Mouse (Mus musculus) neural tube, embryonic 15.5 days (tissue): ENCODE measurements around the gene Slc43a2. TPM values are rescaled to one million over a fixed set of nuclear protein-coding genes. Genes with fewer than 3 reads are reported as not detected.

Experiments
- ATAC-seq: fragments of 200-750 bp; cut with Nextera tagmentation; 2 replicates; pipeline ENCODE4 v1.8.0; 2017; ENCODE audit warnings: mild to moderate bottlenecking, moderate TSS enrichment, moderate library complexity; ENCODE audit not compliant: low FRiP score
- H3K27ac ChIP-seq: fragments of 300-500 bp; sonication (generic); replicated peaks from 2 replicates; pipeline ENCODE4 v1.5.1; 2015; ENCODE audit warnings: mild to moderate bottlenecking, inconsistent platforms
- H3K27me3 ChIP-seq: fragments of 300-500 bp; sonication (generic); replicated peaks from 2 replicates; pipeline ENCODE4 v1.6.1; 2015; ENCODE audit warnings: inconsistent platforms
- H3K36me3 ChIP-seq: fragments of 300-500 bp; sonication (generic); 2 replicates; pipeline ENCODE4 v1.6.1; 2015; ENCODE audit warnings: inconsistent platforms
- H3K4me1 ChIP-seq: fragments of 300-500 bp; sonication (generic); 2 replicates; pipeline ENCODE4 v1.6.1; 2015; ENCODE audit warnings: inconsistent platforms
- H3K4me2 ChIP-seq: fragments of 300-500 bp; sonication (generic); 2 replicates; pipeline ENCODE4 v1.6.1; 2015; ENCODE audit warnings: inconsistent platforms, mild to moderate bottlenecking, moderate library complexity
- H3K4me3 ChIP-seq: fragments of 300-500 bp; sonication (generic); replicated peaks from 2 replicates; pipeline ENCODE4 v1.5.1; 2015; ENCODE audit warnings: mild to moderate bottlenecking, inconsistent platforms
- H3K9ac ChIP-seq: fragments of 300-500 bp; sonication (generic); replicated peaks from 2 replicates; pipeline ENCODE4 v1.6.1; 2015; ENCODE audit warnings: mild to moderate bottlenecking, inconsistent platforms
- H3K9me3 ChIP-seq: fragments of 300-500 bp; sonication (generic); replicated peaks from 2 replicates; pipeline ENCODE4 v1.6.1; 2016; ENCODE audit warnings: inconsistent platforms
- WGBS: fragments of 180-500 bp; shearing (Covaris S2); methylation state at CpG from one replicate; pipeline ENCODE4 v1.1.7; 2015; ENCODE audit warnings: mixed read lengths; 5-methylcytosine and 5-hydroxymethylcytosine counted together
- microRNA-seq: library from miRNA; unstranded; fragments of <30 nt; microRNA quantifications from one replicate; pipeline ENCODE4, GENCODE M21; 2017
- polyA plus RNA-seq: library from polyadenylated mRNA; unstranded; fragments of >200 nt; fragmentation: Nextera tagmentation; extraction: Ambion mirVana; gene quantifications from 2 replicates; pipeline ENCODE4 v1.2.1, GENCODE M21; 2015

Slc43a2 gene
- polyA plus RNA-seq, 1 experiment from 2014 or later: 15.7 TPM

GRCm38 (mm10) chr11:75624102-75624554, 92.6 kb downstream of the Slc43a2 start:
- Histone ChIP-seq H3K27ac (no peak overlapping the region), H3K4me2 (no peak overlapping the region), H3K9ac (no peak overlapping the region), H3K9me3 (no peaks in the 10 kb centered on the region), H3K36me3 (peaks cover 82% of the 10 kb centered on the region), H3K27me3 (no peaks in the 10 kb centered on the region), H3K4me1 (no peaks in the 10 kb centered on the region), H3K4me3 (no peak overlapping the region)
- WGBS: 74% methylated on average over 2 of the region's 2 CpGs
- no peak for ATAC-seq

- Histone ChIP-seq H3K4me3 (no peak overlapping the region), H3K27me3 (no peaks in the 10 kb centered on the region), H3K36me3 (peaks cover 65% of the 10 kb centered on the region), H3K4me1 (peaks cover 6% of the 10 kb centered on the region), H3K27ac (no peak overlapping the region), H3K9me3 (no peaks in the 10 kb centered on the region), H3K4me2 (no peak overlapping the region), H3K9ac (no peak overlapping the region)
- 93% methylated on average over 4 of the region's 4 CpGs for WGBS
- ATAC-seq: no peak
Observed at GRCm38 (mm10) chr11:75625820-75626219, 94.3 kb downstream of the Slc43a2 start.

Small RNA genes within 50 kb of the gene (microRNA-seq; reads per million reads assigned to microRNA genes)
- gene Mir3971: not detected

Other genes with a start within 250 kb of the Slc43a2 start
- gene Rpa1, start 183.4 kb upstream of the Slc43a2 start, polyA plus RNA-seq: 51.3 and 71.1 TPM in 2 replicates
- 14.6 and 18.7 TPM in 2 replicates for gene Smyd4, start 183.3 kb upstream of the Slc43a2 start, polyA plus RNA-seq
- 63.4 and 69.1 TPM in 2 replicates for gene Serpinf1, start 109.0 kb upstream of the Slc43a2 start, polyA plus RNA-seq
- gene Serpinf2, start 92.1 kb upstream of the Slc43a2 start, polyA plus RNA-seq: 0.33 and 1.6 TPM in 2 replicates
- gene Wdr81, start 77.0 kb upstream of the Slc43a2 start, polyA plus RNA-seq: 6.3 and 6.6 TPM in 2 replicates
- gene Tlcd2, start 70.0 kb upstream of the Slc43a2 start, polyA plus RNA-seq: 2.4 and 8.5 TPM in 2 replicates
- 43.9 and 44.3 TPM in 2 replicates for gene Prpf8, start 44.9 kb upstream of the Slc43a2 start, polyA plus RNA-seq
- 2.8 and 3.1 TPM in 2 replicates for gene Rilp, start 21.6 kb upstream of the Slc43a2 start, polyA plus RNA-seq
- gene Scarf1, start 18.2 kb upstream of the Slc43a2 start, polyA plus RNA-seq: 3.9 and 4.7 TPM in 2 replicates
- 113 and 117 TPM in 2 replicates for gene Pitpna, start 56.4 kb downstream of the Slc43a2 start, polyA plus RNA-seq
- 39.0 and 39.7 TPM in 2 replicates for gene Inpp5k, start 99.3 kb downstream of the Slc43a2 start, polyA plus RNA-seq
- 12.4 and 22.0 TPM in 2 replicates for gene Myo1c, start 118.8 kb downstream of the Slc43a2 start, polyA plus RNA-seq
- 102 and 107 TPM in 2 replicates for gene Crk, start 147.6 kb downstream of the Slc43a2 start, polyA plus RNA-seq
- 1,285 and 1,371 TPM in 2 replicates for gene Ywhae, start 201.2 kb downstream of the Slc43a2 start, polyA plus RNA-seq